Mouse (Mus musculus) urinary bladder, postnatal 36 days (tissue): ENCODE data around the gene Fancg.
A peak's percentile ranks its signal among the peaks of the same experiment; 100 is the strongest.

Experiments used
- DNase-seq, 2 experiments: peaks; one replicate each; pipeline ENCODE4 v3.0.0; 2022; ENCODE audit warnings: low spot score in 2 of 2, mixed read lengths in 1 of 2

The Fancg gene

DNA sequence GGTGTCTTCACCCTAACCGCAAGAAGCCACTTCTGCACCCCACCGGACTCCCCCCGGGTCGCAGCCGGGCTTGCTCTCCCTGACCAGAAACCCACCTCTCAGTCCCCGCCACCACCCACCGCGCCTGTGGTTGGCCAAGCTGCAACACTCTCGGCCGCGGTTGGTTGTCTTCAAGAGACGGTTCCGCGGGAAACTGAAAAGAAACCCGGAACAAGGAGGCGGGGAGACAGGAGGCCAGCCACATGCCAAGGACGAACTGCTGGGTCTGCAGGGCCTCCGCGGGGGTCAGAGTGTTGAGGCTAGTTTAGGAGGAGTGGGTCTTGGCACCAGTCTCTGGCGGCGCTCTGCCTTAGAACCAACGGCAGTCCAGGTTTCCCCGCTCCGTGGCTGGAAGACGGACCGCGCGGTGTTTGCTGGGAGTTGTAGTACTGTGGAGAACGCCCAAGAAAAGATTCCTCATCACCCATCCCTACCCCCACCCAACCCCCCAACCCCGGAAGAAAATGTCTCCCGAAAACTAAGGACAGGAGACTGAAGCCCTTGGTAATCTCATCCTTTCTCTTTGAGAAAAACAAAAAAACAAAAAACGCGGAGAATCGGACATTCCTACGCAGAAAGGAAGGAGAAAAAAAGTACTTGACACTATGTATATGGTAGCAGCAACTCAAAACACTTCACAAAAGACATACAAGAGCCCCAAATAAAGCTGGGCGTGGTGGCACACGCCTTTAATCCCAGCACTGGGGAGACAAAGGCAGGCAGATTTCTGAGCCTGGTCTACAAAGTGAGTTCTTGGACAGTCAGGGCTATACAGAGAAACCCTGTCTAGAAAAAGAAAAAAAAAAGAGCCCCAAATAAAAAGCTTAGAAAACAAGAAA is at the start of gene Fancg:
Gene Fancg, minus strand, starts transcription at position 346 of the 878 bp plus-strand sequence.
- peak; percentile 78 to 82 for DNase-seq

DNA sequence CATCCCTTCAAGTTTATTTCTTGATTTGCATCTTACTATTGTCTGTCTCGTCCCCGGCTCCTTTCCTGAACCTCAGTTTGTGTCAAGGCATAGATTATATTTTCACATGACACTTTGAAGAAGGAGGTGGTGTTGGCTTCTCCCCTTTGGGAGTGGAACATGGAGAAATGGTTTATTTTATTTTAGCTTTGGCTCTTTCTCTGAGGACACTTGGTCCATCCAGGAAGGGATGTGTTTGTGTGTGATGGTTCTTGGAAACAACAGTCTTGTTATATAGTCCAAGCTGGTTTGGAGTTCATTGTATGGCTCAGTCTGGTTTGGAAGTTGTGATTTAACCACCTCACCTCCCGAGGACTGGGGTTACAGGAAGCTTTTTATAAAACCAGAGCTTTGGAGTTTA is 49.4 kb upstream of the Fancg start:
- DNase-seq, result no peak

DNA sequence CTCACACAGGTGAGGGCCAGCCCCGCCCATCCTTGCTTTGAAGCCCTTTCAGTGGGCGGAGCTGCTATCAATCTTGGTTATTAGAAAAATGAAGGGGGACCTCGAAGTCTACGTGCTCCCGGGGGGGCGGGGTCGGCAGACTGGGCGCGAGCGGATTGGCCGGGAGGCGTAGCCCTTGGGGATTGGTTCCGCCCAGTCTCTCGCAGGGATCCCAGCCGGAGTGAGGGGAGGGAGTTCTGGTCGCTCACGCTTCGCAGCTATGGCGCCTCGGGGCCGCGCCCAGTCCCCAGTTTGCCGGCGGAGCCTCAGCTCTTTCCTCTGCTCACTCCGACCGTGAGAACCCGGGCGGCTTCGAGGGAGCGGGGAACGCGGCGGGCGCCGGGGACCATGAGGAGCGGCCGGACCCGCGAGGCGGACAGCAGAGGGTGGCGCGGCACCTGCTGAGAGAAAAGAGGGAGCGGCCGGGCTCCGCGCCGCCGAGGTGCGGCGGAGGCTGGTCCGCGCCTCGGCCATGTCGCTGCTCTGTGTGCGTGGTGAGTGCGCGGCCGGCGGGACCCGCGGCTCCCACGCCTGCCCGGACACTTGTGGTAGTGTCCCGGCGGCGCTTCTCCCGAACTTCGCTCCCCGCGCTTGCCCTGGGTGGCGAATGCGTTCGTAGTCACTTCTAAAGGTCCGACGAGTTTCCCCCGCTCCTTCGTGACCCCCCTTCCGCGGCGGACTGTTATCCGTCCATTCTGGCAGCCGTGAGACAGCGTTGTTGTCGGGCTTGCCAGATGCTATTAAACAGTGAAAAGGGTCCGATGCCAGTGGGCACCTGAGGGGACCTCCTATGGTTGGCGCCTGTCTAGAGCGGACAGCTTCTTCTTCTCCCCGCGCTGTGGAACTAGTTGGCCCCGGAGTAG is 48.7 kb upstream of the Fancg start, which contains the start of gene Unc13b:
Gene Unc13b, plus strand, starts transcription at position 201 of the 902 bp plus-strand sequence.
- peak; percentile 75 to 91 for DNase-seq

DNA sequence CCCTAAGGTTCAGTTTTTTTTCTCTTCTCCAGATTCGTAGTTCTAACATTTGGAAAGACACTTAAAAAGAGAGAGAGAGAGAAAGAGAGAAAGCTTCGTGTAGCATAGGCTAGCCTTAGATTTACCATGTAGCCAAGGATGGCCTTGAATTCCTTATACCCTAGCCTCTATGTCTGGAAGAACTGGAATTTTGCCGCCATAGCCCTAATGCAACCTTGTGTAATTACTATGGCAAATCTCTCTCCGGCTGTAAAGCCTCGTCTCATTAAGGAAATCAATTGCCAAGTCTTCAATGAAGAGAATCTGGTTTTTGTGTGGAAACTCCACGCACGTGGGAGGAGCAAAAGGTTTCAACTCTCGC is 48.1 kb upstream of the Fancg start:
- DNase-seq, result no peak

DNA sequence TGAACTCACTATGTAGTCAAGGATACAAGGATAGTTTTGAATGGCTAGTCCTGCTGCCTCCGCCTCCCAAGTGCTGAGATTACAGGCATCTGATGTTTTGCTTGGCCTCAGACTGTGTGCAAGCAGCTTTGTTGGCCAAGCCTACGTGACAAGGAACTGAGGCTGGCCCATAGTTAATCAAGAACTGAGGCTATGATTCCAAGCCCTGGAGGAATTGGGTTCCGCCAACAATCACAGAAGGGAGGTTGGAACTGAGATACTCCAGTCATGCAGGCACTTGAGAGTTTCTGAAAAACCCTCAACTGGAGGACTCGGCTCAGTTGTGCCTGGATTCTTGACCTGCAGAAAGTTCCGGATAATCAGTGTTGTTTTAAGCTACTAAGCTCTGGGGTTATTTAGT is 47.3 kb upstream of the Fancg start:
- no peak for DNase-seq

DNA sequence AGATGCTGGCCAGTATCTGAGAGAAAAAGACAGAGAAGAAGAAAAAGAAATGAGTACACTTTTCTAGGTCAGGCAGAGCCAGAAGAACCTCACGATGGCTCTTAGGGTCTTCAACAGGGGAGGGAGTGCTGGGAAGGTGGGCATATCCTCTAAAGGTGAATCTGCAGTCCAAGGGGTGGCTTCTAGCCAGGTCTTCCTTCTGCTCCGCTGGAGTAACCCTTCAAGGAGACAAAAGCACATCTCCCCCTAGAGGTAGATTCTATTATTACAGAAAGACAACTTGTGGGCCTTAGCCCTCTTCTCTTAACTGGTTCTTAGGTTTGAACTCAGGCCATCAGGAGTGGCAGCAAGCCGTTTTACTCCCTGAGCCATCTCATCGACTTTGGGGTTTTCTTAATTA is 42.3 kb upstream of the Fancg start:
- DNase-seq, result no peak

DNA sequence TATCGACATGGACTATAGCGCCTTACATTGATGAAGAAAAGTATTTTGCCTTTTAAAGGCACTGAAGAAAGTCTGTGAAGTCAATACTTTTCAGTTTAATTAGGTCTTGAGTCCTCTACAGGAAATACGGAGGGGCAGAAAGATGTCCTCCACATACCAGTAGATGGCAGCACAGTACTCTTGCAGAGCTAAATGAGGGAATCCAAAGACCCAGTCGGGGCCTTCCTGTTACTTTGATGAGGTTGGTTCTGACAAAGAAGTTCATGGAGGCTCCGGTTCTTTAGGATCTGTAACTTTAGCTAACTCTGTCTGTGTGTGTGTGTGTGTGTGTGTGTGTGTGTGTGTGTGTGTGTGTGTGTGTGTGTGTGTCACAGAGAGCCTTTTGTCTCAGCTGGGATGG is 36.9 kb upstream of the Fancg start:
- peak; percentile 44 to 69 for DNase-seq

DNA sequence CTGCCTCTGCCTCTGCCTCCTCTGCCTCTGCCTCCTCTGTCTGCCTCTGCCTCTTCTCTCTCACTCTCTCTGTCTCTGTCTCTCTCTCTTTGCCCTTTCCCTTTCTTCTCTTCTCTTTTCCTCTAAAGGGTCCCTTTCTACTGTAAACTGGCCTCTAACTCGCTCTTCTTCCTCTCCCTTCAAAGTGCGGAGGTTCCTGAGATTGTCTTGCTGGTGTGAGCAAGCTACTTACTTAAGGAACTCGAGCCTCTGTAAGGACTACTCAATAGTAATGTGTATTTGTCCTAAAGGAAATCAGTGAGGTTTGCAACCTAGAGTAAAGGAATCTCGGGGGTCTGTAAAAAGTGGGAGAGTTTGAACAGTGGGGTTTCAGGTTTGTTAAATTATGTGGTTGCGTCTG is 36.3 kb upstream of the Fancg start:
- no peak for DNase-seq

DNA sequence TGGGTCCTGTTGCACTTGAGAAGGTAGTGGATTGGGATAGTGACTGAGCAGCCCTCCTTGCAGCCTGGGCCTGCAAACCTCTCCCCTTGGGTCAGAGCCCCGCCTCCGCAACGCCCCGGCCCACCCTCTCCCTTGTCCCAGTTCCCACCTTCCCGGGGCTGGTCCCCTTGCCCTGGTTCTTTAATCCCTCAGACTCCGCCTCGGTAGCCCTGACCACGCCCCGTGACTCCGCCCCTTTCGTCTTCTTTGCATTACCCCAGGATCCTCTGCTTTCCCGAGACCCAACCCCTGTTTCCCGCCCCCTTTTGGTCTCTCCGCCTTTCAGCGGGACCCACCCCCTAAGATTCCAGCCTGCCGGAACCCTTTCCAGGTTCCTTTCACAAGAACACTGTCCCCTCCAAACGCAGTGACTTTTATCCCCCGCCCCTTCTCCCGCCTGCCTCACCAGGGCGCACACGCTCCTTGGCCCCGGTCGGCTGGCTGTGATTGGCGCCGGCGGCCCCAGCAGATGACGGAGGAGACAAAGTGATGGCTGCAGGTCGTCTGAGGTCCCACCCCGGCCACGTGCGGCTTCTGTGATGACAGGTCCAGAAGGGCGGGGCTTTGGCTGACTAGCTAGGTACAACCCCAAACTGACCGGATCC is 35.5 kb upstream of the Fancg start, which contains the start of gene Fam214b:
Gene Fam214b, minus strand, starts transcription at position 562 of the 644 bp plus-strand sequence.
- peak; percentile 99 to 100 for DNase-seq

DNA sequence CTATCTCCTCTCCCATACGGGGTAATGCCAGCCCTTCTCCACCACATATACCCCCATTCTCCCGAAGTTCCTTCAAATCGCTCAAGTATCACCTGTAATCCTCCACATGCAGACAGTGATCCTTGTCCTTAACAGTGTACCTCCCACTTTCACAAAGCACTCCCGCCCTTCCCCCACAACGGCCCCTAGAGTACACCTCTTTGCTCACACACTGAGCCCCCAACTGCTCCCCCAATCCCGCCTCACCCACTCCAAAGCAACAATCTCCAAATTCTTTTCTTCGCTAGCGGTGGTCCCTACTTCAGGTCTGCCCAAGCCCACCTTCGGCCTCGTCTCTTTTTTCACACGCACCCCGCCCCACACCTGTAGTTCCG is 35.0 kb upstream of the Fancg start:
- DNase-seq, result no peak

DNA sequence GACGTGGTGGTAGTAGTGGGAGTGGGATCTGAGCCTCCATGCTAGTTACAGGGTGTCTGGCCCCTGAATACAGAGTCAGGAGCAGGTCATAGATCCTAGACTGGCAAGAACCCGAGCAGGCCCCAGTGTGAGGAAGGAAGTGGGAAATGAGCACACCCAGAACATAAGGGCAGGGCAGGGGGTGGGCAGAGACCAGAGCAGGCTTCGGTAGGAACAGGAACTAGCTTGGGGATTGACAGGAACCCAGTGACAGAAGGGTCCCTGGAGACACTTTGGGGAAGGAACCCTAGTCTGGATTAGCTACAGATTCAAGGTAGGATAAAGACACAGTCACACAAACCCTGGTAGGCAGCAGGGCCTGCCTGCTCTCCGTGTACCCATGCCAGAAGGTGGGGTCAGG is 34.4 kb upstream of the Fancg start:
- DNase-seq, result peak in 1 of 2 experiments; percentile 40

DNA sequence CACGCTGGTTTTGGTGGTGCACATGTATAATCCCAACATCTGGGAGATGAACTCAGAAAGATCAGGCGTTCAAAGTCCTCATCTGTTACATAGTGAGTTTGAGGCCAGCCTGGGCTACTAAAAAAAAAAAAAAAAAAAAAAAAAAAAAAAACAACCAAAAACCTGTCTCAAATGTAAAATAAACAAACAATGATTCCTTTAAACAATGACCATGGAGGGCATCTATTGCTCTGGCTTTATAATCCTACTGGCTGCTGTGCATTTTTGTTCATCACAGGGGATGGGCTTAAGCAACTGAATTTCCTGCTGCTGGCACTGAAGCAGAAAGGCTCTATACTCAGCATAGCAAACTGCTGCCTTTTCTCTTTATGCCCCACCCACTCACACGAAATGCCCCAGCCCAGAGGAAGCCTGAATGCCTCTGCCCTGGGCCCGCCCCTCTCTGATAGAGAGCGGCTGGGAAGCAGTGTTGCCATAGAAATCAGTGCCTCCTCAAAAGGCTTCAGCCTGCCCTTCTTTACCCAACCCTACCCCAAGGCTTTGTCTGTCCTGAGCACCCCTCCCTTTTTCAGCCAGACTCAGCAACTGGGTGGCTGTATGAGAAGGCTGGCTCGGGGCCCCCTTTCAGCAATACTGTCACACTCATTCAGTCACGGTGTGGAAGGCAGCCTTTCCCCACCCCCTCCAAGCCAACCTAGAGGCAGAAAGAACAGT is 33.5 kb upstream of the Fancg start:
- DNase-seq, result peak in 1 of 2 experiments; percentile 66

DNA sequence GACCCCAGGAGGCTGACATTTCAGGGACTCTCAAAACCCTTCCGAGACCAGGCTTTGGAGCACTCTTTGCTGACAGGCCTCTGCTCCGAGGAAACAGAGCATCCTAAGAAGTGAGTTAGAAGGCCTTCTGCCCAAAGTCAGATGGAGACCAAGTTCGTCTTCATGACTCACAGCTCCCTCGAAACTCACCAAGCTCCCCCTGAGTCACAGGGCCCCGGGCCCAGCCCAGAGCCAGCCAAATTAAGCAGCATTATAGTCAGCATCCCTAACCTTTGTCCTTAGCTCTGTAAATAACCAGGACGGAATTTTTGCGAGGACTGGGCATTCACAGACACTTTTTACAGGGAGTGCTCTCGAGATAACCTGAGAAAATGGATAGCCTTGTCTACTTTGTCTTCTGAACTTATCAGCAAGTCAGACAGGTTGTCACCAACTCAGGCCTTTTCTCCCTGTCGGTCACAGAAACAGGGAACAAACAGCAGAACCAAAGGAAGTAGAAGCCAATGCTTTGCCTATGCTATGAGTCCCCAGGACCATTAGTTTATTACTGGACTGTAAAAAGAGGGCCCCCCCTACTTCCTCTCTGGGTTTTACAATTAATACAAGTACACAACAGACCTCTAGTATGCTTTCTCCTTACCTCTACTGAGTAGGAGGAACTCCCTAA is 30.7 kb upstream of the Fancg start:
- no peak for DNase-seq

DNA sequence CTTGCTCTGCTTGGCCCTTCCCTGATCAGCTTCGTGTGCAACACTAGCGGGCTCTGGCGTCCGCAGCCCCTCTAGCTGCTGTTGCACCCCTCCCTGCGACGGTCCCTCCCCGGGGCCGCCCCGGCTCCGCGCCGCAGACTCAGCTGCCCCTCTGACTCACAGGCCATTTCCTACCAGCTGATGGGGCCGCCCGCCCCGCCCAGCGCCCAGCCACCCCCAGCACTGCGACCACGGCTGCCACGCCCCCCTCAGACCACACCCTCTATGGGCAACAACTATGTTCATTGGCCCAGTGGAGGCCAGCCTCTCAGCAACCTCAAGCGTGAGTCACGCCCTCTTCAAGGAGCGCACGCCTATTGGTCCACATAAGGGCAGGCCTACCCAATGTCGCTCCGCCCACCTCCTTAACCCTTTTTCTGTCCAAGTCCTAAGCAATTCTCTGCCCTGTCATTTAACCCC is 29.8 kb upstream of the Fancg start:
- peak; percentile 92 to 96 for DNase-seq

DNA sequence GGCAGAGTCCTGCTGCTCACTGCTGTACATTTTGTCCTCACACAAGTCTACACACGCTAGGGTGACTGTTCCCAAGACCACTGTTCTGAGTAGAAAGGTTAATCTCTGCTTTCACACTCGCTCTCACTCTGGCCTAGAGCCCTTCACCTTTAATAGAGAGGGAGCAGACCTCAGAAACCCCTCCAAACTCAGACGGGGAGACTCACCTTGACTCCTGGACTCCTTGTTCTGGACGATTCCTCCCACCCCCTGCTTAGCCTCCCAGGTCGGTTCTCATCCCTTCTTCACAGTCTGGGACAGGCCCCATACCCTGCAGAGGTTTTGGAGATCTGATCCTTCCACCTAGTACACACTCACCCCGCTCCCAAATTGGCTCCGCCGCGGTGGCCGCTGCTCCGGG is 29.3 kb upstream of the Fancg start:
- no peak for DNase-seq

DNA sequence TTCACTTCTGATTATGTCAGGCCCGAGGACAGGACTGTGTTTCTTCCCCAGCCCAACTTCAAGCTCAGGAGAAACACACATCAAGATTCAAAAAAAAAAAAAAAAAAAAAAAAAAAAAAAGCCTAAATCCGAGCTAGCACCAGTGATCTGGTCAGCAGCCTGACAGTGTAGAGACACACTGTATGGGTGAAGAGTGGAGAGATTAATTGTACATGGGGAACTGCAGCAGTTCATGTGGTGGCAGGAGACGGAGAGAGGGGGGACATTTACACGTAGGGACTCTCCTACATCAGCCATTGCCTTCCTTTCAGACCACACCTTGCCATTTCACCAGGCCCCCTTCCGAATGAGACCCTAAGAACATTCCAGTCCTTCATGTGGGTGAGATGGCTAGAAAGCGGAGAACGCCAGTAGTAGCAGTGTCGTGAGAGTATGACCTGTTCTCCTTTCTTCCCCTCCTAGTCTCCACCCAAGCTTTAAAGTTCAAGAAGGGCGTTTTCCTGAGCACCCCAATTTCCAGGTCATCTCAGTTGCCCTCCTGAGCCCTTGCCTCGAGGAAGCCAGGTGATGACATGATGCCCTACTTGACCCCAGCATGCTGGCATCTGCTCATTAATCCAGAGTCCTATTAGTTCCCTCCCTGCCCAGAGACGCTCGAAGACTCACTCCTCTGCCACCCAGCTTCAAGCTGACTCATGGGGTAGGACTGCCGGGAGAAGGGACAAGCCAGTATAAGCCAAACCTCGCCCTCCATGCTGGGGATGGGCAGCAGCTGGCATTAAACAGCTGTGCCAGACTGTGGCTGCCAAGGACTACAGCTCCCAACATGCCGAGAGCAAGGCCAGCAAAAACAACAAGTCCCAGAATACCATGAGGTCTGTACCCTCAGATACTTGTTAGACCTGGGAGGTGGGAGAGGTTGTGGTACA is 28.5 kb upstream of the Fancg start:
- DNase-seq, result peak in 1 of 2 experiments; percentile 68

DNA sequence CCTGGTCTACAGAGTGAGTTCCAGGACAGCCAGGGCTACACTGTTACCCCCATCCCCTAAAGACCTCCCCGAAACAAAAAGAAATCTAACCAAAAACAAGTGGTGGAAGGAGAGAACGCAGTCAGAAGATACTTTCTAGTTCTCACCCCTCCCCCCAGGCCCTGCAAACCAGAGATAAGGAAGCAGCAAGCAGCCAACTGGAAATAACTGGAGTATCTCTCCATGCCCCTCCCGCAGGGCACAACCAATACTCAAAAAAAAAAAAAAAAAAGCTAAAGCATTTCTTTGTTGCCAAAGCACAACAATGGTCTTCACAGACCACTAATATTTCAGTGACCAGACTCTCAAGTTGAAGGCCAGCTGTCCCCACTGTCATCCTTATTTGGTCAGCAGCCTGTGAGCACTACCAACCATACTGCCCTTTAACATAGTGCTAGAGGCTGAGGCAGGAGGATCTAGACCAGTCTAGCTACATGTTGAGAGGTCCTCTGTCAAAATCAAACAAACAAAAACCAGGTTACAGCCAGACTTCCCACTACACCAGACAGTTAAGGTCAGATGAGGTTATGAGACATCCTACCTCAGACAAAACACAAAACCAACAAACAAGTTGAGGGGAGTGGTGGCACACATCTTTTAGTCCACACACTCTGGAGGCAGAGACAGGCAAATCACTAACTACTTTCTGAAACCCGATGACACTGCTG is 27.7 kb upstream of the Fancg start:
- no peak for DNase-seq

DNA sequence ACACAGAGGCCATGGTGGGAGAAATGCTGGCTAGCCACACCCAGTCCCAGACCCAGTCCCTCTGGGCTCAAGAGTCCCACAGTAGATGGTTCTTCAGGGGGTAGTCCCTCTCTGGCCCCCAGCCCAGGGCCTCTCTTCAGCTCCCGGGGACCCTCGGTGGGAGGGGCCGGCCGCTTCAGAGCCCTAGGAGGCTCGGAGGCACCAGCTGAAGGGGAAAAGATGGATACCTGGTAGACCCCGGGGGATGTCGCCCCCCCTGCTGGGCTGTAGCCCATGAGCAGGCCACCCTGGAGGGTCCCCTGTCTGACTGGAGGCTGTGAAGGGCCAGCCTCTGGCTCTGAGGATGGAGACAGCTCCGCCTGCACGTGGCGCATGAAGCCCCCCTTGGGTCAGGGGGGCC is 26.1 kb upstream of the Fancg start:
- DNase-seq, result no peak

DNA sequence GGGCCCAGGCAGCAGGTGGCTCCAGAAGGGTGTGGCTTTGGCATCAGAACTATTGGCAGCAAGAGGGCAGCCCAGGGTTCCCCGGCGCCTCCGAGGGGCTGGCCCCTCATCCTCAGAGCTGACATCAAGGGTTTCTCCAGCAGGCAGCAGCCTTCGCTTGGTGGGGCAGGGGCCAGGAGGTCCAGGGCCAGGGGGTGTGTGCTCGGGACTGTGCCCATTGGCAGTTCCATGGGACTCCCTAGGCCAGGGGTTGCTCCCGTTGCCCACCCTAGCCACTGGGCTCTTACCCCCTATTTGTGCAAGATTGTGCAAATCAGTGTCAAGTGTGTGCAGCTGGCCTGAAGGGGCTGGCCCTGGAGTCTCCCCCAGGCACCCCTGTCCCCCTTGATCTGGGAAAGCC is 25.5 kb upstream of the Fancg start:
- no peak for DNase-seq
